In the genomic region with DNA sequence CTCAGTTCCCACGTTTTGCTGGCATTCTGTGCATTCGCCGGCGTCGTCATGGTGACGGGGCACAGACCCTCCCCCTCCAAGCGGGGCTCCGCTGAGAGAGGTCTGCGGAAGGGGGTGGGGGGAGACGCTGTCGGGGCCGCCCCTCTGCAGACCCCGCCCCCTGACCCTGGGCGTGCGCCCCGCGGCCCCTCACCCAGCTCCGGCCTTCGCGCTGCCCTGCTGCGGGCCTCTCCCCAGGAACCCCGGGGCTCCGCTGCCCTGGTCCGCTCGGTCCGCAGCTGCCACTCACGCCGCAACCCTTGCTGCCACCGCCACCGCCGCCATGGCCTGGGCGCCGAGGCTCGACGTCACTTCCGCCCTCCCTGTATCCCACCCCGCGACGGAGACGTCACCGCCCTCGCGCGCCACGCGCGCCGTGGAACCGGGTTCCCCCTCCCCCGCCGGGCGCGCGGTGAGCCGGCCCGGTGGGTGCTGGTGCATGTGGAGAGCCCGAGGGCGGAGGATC, we compare ENCODE assay signal across 8 mouse cellular contexts. TPM values are rescaled to one million over a fixed set of nuclear protein-coding genes. Genes with fewer than 3 reads are reported as not detected.
A peak's percentile ranks its signal among the peaks of the same experiment; 100 is the strongest.
DNase-seq lines count a peak whose midpoint lies in the region; ATAC-seq lines count a peak whose summit lies in the region.

A gene (minus strand): TSS at position 364 of the 505 bp plus-strand sequence.

- H3K9me3 ChIP-seq in embryonic facial prominence, embryonic 11.5 days (replicated peaks; ENCODE audit: control insufficient read depth, low read length), result no peaks in the 10 kb centered on the region
- peaks cover 9% of the 10 kb centered on the region for H3K9me3 ChIP-seq in limb, embryonic 13.5 days
- no peaks in the 10 kb centered on the region for H3K9me3 ChIP-seq in midbrain, embryonic 15.5 days

- peaks cover 18% of the 10 kb centered on the region for H3K36me3 ChIP-seq in embryonic facial prominence, embryonic 11.5 days (replicated peaks; ENCODE audit: control insufficient read depth, insufficient read depth, low read depth, low read length)
- H3K36me3 ChIP-seq in limb, embryonic 13.5 days, result peaks cover 48% of the 10 kb centered on the region
- H3K36me3 ChIP-seq in midbrain, embryonic 15.5 days (replicated peaks), result peaks cover 14% of the 10 kb centered on the region; the same call in 1 of the 2 replicates

- peak within 1 kb of the TSS; percentile 91 for H3K27ac ChIP-seq in embryonic facial prominence, embryonic 11.5 days (replicated peaks; ENCODE audit: low read depth, low read length)
- H3K27ac ChIP-seq in limb, embryonic 13.5 days, result peak within 1 kb of the TSS; percentile 94
- peak within 1 kb of the TSS; percentile 99 for H3K27ac ChIP-seq in midbrain, embryonic 15.5 days

- DNase-seq in layer of hippocampus, adult 11-12 months (ENCODE audit: low spot score), result peak; percentile 88
- no peak for DNase-seq in layer of hippocampus, adult 9-10 months (ENCODE audit: low spot score)
- peak; percentile 93 for DNase-seq in embryonic facial prominence, embryonic 11.5 days (ENCODE audit: low spot score)
- peak; percentile 99 for DNase-seq in heart, adult 11 months
- peak; percentile 90 for DNase-seq in kidney, adult 18-20 months
- peak; percentile 64 to 81 for DNase-seq in spleen, postnatal 14 days (ENCODE audit: low spot score in 2 of 2)

- H3K4me3 ChIP-seq in embryonic facial prominence, embryonic 11.5 days (ENCODE audit: low read depth, low read length), result peak within 1 kb of the TSS; percentile 90
- peak within 1 kb of the TSS; percentile 81 for H3K4me3 ChIP-seq in limb, embryonic 13.5 days
- H3K4me3 ChIP-seq in midbrain, embryonic 15.5 days, result peak within 1 kb of the TSS; percentile 75

- H3K9ac ChIP-seq in embryonic facial prominence, embryonic 11.5 days (replicated peaks; ENCODE audit: low read length), result peak within 1 kb of the TSS; percentile 93
- H3K9ac ChIP-seq in limb, embryonic 13.5 days, result peak within 1 kb of the TSS; percentile 94
- H3K9ac ChIP-seq in midbrain, embryonic 15.5 days, result peak within 1 kb of the TSS; percentile 81

- H3K4me1 ChIP-seq in embryonic facial prominence, embryonic 11.5 days (ENCODE audit: control insufficient read depth, insufficient read depth, low read length), result peaks cover 22% of the 10 kb centered on the region
- H3K4me1 ChIP-seq in limb, embryonic 13.5 days, result peaks cover 49% of the 10 kb centered on the region
- H3K4me1 ChIP-seq in midbrain, embryonic 15.5 days, result peaks cover 58% of the 10 kb centered on the region

- H3K4me2 ChIP-seq in embryonic facial prominence, embryonic 11.5 days (ENCODE audit: low read depth, low read length), result peak within 1 kb of the TSS; percentile 81
- H3K4me2 ChIP-seq in limb, embryonic 13.5 days (replicated peaks), result peak within 1 kb of the TSS; percentile 97
- peak within 1 kb of the TSS; percentile 90 for H3K4me2 ChIP-seq in midbrain, embryonic 15.5 days

- WGBS in embryonic facial prominence, embryonic 11.5 days, result under 1% methylated on average over 46 of the region's 58 CpGs
- under 1% methylated on average over 56 of the region's 58 CpGs for WGBS in limb, embryonic 13.5 days
- WGBS in midbrain, embryonic 15.5 days, result under 1% methylated on average over 56 of the region's 58 CpGs

- ATAC-seq in embryonic facial prominence, embryonic 11.5 days (replicated peaks; ENCODE audit: insufficient number of reproducible peaks, low FRiP score, low TSS enrichment, low read depth), result peak; percentile 50
- ATAC-seq in limb, embryonic 13.5 days (ENCODE audit: low FRiP score, low read depth), result peak; percentile 76
- ATAC-seq in midbrain, embryonic 15.5 days (replicated peaks), result peak; percentile 80

- H3K27me3 ChIP-seq in embryonic facial prominence, embryonic 11.5 days (ENCODE audit: control insufficient read depth, insufficient read depth, low read length), result no peaks in the 10 kb centered on the region
- H3K27me3 ChIP-seq in limb, embryonic 13.5 days, result no peaks in the 10 kb centered on the region
- H3K27me3 ChIP-seq in midbrain, embryonic 15.5 days (replicated peaks), result no peaks in the 10 kb centered on the region

RNA-seq across cellular contexts. Expression of the gene that starts here (rescaled TPM):
- polyA plus RNA-seq in embryonic facial prominence, embryonic 11.5 days (2014; fragmentation: Nextera tagmentation; extraction: Ambion mirVana), result 3.8 and 6.6 TPM in 2 replicates
- 19.1 and 19.8 TPM in 2 replicates for polyA plus RNA-seq in limb, embryonic 13.5 days (2015; fragmentation: Nextera tagmentation; extraction: Ambion mirVana)
- polyA plus RNA-seq in midbrain, embryonic 15.5 days (2015; fragmentation: Nextera tagmentation; extraction: Ambion mirVana), result 22.8 and 26.3 TPM in 2 replicates
